Mouse (Mus musculus) heart, postnatal 36 days (tissue): Measurements from ENCODE around the gene Sgpp1. TPM values are rescaled to one million over a fixed set of nuclear protein-coding genes. Genes with fewer than 3 reads are reported as not detected.

Experiments used
- DNase-seq, 2 experiments: peaks; one replicate each; pipeline ENCODE4 v3.0.0; 2021 to 2022
- intact Hi-C: fragments of 180-260 bp; cut with DNase I; formaldehyde crosslinking; loops from one replicate; pipeline ENCODE4 v1.15.1; 2025
- total RNA-seq, 2 experiments: library from RNA; stranded (reverse); gene quantifications; 2 replicates each; pipeline ENCODE4 v1.2.3; 2021

Sgpp1 gene
- total RNA-seq = 10 to 100 TPM; 19.8 to 20.4 TPM

GRCm38 (mm10) chr12:75735246-75736200, at the start of gene Sgpp1:
Gene Sgpp1 (minus strand): TSS chr12:75735729.
- intact Hi-C loops = loop anchor here (2.0 kb wide), 2 partner anchors 67 to 139 kb away; partner anchors contain the start of genes Ppp2r5e and Wdr89
- DNase-seq = peak; percentile 82 to 88

GRCm38 (mm10) chr12:75784271-75784751, 48.8 kb upstream of the Sgpp1 start:
- intact Hi-C loops = no loop called here
- no peak for DNase-seq

- intact Hi-C loops = no loop called here
- DNase-seq = no peak
Measured at GRCm38 (mm10) chr12:75781995-75782394, 46.5 kb upstream of the Sgpp1 start.

GRCm38 (mm10) chr12:75781445-75781844, 45.9 kb upstream of the Sgpp1 start:
- intact Hi-C loops = no loop called here
- no peak for DNase-seq

GRCm38 (mm10) chr12:75772424-75773034, 37.0 kb upstream of the Sgpp1 start:
- intact Hi-C loops = loop anchor here (2.0 to 5.0 kb wide), 2 partner anchors 100 to 308 kb away; no protein-coding TSS in a partner anchor
- peak; percentile 66 to 82 for DNase-seq

- no peak for DNase-seq
- intact Hi-C loops = loop anchor here (5.0 kb wide), 1 partner anchor 99 kb away; no protein-coding TSS in a partner anchor
Measured at GRCm38 (mm10) chr12:75771410-75771809, 35.9 kb upstream of the Sgpp1 start.

- DNase-seq = peak; percentile 28 to 36
- intact Hi-C loops = loop anchor here (10.0 kb wide), 1 partner anchor 482 kb away; no protein-coding TSS in a partner anchor
Measured at GRCm38 (mm10) chr12:75766885-75767317, 31.4 kb upstream of the Sgpp1 start.

GRCm38 (mm10) chr12:75766395-75766794, 30.9 kb upstream of the Sgpp1 start:
- DNase-seq = peak in 1 of 2 experiments; percentile 14
- intact Hi-C loops = loop anchor here (10.0 kb wide), 1 partner anchor 482 kb away; no protein-coding TSS in a partner anchor

- peak; percentile 14 to 18 for DNase-seq
- intact Hi-C loops = loop anchor here (10.0 kb wide), 1 partner anchor 481 kb away; no protein-coding TSS in a partner anchor
Measured at GRCm38 (mm10) chr12:75765751-75766150, 30.2 kb upstream of the Sgpp1 start.

GRCm38 (mm10) chr12:75756387-75756786, 20.9 kb upstream of the Sgpp1 start:
- intact Hi-C loops = no loop called here
- DNase-seq = no peak

GRCm38 (mm10) chr12:75753730-75754129, 18.2 kb upstream of the Sgpp1 start:
- no peak for DNase-seq
- intact Hi-C loops = no loop called here

- DNase-seq = no peak
- intact Hi-C loops = no loop called here
Measured at GRCm38 (mm10) chr12:75752077-75752476, 16.5 kb upstream of the Sgpp1 start.

GRCm38 (mm10) chr12:75748574-75748973, 13.0 kb upstream of the Sgpp1 start:
- intact Hi-C loops = no loop called here
- no peak for DNase-seq

GRCm38 (mm10) chr12:75745697-75746290, 10.3 kb upstream of the Sgpp1 start:
- DNase-seq = no peak

GRCm38 (mm10) chr12:75742101-75742500, 6.6 kb upstream of the Sgpp1 start:
- no peak for DNase-seq
- intact Hi-C loops = no loop called here

More at GRCm38 (mm10) chr12:75745697-75746290, 10.3 kb upstream of the Sgpp1 start:
- intact Hi-C loops = no loop called here

GRCm38 (mm10) chr12:75741273-75741672, 5.7 kb upstream of the Sgpp1 start:
- no peak for DNase-seq
- intact Hi-C loops = no loop called here

- no peak for DNase-seq
- intact Hi-C loops = no loop called here
Measured at GRCm38 (mm10) chr12:75740451-75740850, 4.9 kb upstream of the Sgpp1 start.

GRCm38 (mm10) chr12:75739611-75740010, 4.1 kb upstream of the Sgpp1 start:
- intact Hi-C loops = no loop called here
- DNase-seq = no peak

- no peak for DNase-seq
- intact Hi-C loops = no loop called here
Measured at GRCm38 (mm10) chr12:75736296-75736695, 767 bp upstream of the Sgpp1 start.

- DNase-seq = no peak
- intact Hi-C loops = loop anchor here (2.0 kb wide), 2 partner anchors 66 to 138 kb away; partner anchors contain the start of genes Ppp2r5e and Wdr89
Measured at GRCm38 (mm10) chr12:75734891-75735245, 661 bp downstream of the Sgpp1 start.
